7 mouse cellular contexts compared by ENCODE assay signal in the genomic region with DNA sequence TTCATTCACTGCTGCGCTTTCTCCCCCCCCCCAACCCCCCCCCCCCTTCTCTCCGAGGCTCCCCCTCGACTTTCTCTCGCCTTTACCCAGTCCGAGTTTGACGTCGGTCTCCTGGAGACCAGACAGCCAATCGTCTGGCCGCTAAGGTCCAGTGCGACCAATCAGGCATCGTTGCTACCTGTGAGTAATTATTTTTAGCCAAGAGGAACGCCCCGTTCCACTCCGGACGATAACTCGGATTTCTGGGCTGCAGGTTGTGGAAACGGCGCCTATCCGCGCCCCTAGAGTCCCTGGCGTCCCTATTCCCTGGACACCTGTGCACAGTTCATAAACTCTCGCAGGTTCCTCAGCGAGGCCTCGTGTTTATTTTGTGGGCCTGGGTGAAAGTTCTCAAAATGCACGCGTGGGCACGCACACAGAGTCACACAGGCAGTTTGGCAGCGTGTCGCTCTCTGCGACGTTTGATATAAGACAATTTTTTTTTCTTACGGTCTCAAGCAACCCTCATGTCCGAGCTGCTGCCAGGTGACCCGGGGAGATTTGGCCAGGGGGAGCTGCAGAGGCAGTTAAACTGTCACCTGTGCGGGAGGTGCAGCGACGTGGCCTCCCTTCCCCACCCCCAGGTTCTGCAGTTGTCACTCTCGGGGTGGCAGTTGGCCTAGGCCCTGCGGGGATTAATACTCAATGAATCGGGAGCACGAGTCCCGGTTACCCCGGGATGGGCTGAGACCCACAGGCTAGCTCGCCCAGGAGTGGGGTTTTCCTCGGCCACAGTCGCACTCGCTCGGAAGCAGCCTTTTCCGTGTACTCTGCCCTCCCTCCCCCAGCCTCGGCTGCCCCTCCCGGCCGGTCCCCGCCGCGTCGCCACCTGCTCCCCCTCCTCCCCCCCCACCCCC. TPM values are rescaled to one million over a fixed set of nuclear protein-coding genes. Genes with fewer than 3 reads are reported as not detected.
DNase-seq lines count a peak whose midpoint lies in the region; ATAC-seq lines count a peak whose summit lies in the region.

No protein-coding gene starts in this region.

- H3K27ac ChIP-seq in intestine, embryonic 16.5 days (ENCODE audit: low read length), result peak overlapping the region; percentile 99
- peak overlapping the region; percentile 88 for H3K27ac ChIP-seq in midbrain, embryonic 11.5 days (ENCODE audit: low read depth, low read length)

- no peaks in the 10 kb centered on the region for H3K9me3 ChIP-seq in intestine, embryonic 16.5 days (ENCODE audit: control insufficient read depth, low read length)
- H3K9me3 ChIP-seq in midbrain, embryonic 11.5 days (ENCODE audit: control insufficient read depth, low read length), result no peaks in the 10 kb centered on the region

- H3K4me2 ChIP-seq in intestine, embryonic 16.5 days (ENCODE audit: low read depth, low read length), result peak overlapping the region; percentile 83
- peak overlapping the region; percentile 97 for H3K4me2 ChIP-seq in midbrain, embryonic 11.5 days

- no peaks in the 10 kb centered on the region for H3K27me3 ChIP-seq in intestine, embryonic 16.5 days (replicated peaks; ENCODE audit: control insufficient read depth, insufficient read depth, low read length)
- no peaks in the 10 kb centered on the region for H3K27me3 ChIP-seq in midbrain, embryonic 11.5 days (ENCODE audit: control insufficient read depth, insufficient read depth, low read length)

- peaks cover 7% of the 10 kb centered on the region; the same call in 1 of the 2 replicates for H3K36me3 ChIP-seq in intestine, embryonic 16.5 days (ENCODE audit: control insufficient read depth, insufficient read depth, low read length)
- peaks cover 6% of the 10 kb centered on the region; the same call in 1 of the 2 replicates for H3K36me3 ChIP-seq in midbrain, embryonic 11.5 days (ENCODE audit: control insufficient read depth, insufficient read depth, low read length)

- peak; percentile 74 to 83 for DNase-seq in adrenal gland, adult 18-20 months (ENCODE audit: low spot score in 2 of 2)
- DNase-seq in embryo, embryonic 11 days, result peak; percentile 96
- DNase-seq in gastrocnemius, postnatal 36 days, result peak; percentile 77 to 82
- DNase-seq in left cerebral cortex, postnatal 36 days (ENCODE audit: low spot score in 2 of 2), result peak; percentile 93
- DNase-seq in midbrain, embryonic 11.5 days (ENCODE audit: low spot score, missing footprints), result peak; percentile 97
- peak; percentile 98 for DNase-seq in skeletal muscle tissue, adult 2 months (ENCODE audit: low read depth, low spot score)

- peaks cover 3% of the 10 kb centered on the region for H3K4me1 ChIP-seq in intestine, embryonic 16.5 days (ENCODE audit: control insufficient read depth, insufficient read depth, low read length)
- peaks cover 9% of the 10 kb centered on the region for H3K4me1 ChIP-seq in midbrain, embryonic 11.5 days (ENCODE audit: control insufficient read depth, insufficient read depth, low read length)

- intact Hi-C loops in gastrocnemius, postnatal 36 days (cut with DNase I), result loop anchor here (1.0 kb wide), 1 partner anchor 76 kb away; no protein-coding TSS in a partner anchor
- intact Hi-C loops in left cerebral cortex, postnatal 36 days (cut with DNase I), result loop anchor here (1.0 to 5.0 kb wide), 4 partner anchors 50 to 213 kb away; partner anchors contain the start of gene Spag9

- peak overlapping the region; percentile 60 for H3K4me3 ChIP-seq in intestine, embryonic 16.5 days (ENCODE audit: low read length)
- H3K4me3 ChIP-seq in midbrain, embryonic 11.5 days (ENCODE audit: low read depth, low read length), result peak overlapping the region; percentile 42

- WGBS in intestine, embryonic 16.5 days, result under 1% methylated on average over 46 of the region's 56 CpGs
- under 1% methylated on average over 46 of the region's 56 CpGs for WGBS in midbrain, embryonic 11.5 days

- H3K9ac ChIP-seq in intestine, embryonic 16.5 days (ENCODE audit: low read depth, low read length), result peak overlapping the region; percentile 76
- peak overlapping the region; percentile 70 for H3K9ac ChIP-seq in midbrain, embryonic 11.5 days (ENCODE audit: low read length)

- peak; percentile 80 for ATAC-seq in intestine, embryonic 16.5 days
- ATAC-seq in midbrain, embryonic 11.5 days (ENCODE audit: low FRiP score), result peak; percentile 75

RNA-seq across cellular contexts. Expression of gene Tob1, which starts 0.8 kb away (rescaled TPM):
- 100 to 1,000 TPM; 170 to 250 TPM for total RNA-seq in adrenal gland, adult 18-20 months (2021)
- 100 to 1,000 TPM; 205 to 210 TPM for total RNA-seq in gastrocnemius, postnatal 36 days (2021)
- 39.8 and 50.1 TPM in 2 replicates for polyA plus RNA-seq in intestine, embryonic 16.5 days (2015; fragmentation: Nextera tagmentation; extraction: Ambion mirVana)
- 10 to 100 TPM; 37.5 to 51.4 TPM for total RNA-seq in left cerebral cortex, postnatal 36 days (2021)
- polyA plus RNA-seq in midbrain, embryonic 11.5 days (2014; fragmentation: Nextera tagmentation; extraction: Ambion mirVana), result 33.1 and 33.5 TPM in 2 replicates

RNA-seq across cellular contexts. Expression of gene Wfikkn2, which starts 35.4 kb away (rescaled TPM):
- total RNA-seq in adrenal gland, adult 18-20 months (2021), result 1 to 10 TPM in 1 of 2 experiments, under 1 TPM in 1; 0.53 to 2.2 TPM
- total RNA-seq in gastrocnemius, postnatal 36 days (2021), result 1 to 10 TPM; 6.4 to 6.6 TPM
- 1.8 and 2.2 TPM in 2 replicates for polyA plus RNA-seq in intestine, embryonic 16.5 days (2015; fragmentation: Nextera tagmentation; extraction: Ambion mirVana)
- 1 to 10 TPM; 1.3 to 1.5 TPM for total RNA-seq in left cerebral cortex, postnatal 36 days (2021)
- polyA plus RNA-seq in midbrain, embryonic 11.5 days (2014; fragmentation: Nextera tagmentation; extraction: Ambion mirVana), result 1.7 and 1.8 TPM in 2 replicates

Comparison
In these comparisons a context has a peak if more than half of its experiments do, and no peak if none do; other contexts are left out.
1. Peak in every context shown above with its lines: DNase-seq, ATAC-seq, H3K4me3 ChIP-seq and H3K27ac ChIP-seq.